Mouse (Mus musculus) kidney, adult 2 months (tissue): Measurements from ENCODE around the gene Gm36864.

Experiments
- CTCF ChIP-seq: fragments of 200-500 bp; conservative IDR thresholded peaks from 2 replicates; pipeline ENCODE4 v1.5.1; 2011; ENCODE audit warnings: low read depth, mild to moderate bottlenecking, control low read depth, low read length, moderate library complexity, mixed read lengths; ENCODE audit not compliant: insufficient read depth, insufficient read length
- POLR2A ChIP-seq: fragments of 200-500 bp; IDR thresholded peaks from one replicate; pipeline ENCODE4 v1.6.1; 2011; ENCODE audit warnings: low read depth, low read length, control low read depth

- TF ChIP-seq POLR2A = no peak
- TF ChIP-seq CTCF = no peak
Measured at GRCm38 (mm10) chr7:44276461-44277249, 40.7 kb downstream of the Gm36864 start.
